Mouse (Mus musculus) T-helper 17 cell (primary cell): Measurements from ENCODE around the gene Selplg.

Experiments used
- in situ Hi-C, 2 experiments: fragments of 300-600 bp; cut with MboI, MseI; formaldehyde crosslinking; loops; 1 replicate in 1 of 2; 2 replicates in 1 of 2; pipeline ENCODE4 v1.15.1; 2025; ENCODE audit warnings: high pct_unique_total_duplicates in 2 of 2

Selplg gene

DNA sequence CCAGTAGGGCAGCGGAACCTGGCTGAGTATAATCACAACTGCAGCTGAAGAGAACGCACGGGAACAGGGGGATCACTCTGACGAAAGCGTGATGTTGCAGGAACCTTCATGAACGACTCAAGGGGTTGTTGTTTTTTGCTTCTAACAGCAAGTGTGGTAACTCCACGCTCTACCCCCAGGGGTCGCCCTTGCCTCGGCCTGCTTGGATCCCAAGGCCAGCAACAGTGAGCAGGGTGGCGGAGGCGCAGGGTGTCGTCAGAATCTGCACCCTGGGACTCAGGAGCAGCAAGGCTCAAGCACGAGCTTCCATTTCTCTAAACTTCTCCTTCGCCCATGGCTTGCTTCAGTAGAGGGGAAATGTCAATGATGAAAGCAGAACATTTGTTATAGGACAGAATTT, 22.1 kb upstream of the Selplg start:
- in situ Hi-C loops = loop anchor here (5.0 kb wide), 2 partner anchors 78 to 88 kb away; no protein-coding TSS in a partner anchor

DNA sequence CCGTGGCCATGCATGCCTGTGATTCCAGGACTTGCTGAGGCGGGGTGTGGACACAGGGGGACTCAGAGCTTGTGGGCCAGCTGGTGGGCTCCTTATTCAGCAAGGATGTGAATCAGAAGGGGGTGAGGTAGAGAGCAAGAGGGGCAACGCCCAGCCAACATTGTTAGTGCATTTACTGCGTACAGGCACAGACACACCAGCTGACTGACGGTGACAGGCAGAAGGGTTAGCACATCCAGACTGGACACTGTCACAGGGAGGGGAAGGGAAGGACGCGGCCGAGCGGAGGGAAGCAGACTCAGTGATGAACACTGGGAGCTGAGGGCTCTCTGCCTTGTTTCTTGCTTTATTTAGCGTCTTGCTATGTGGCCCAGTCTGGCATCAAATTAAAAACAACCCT, 21.1 kb upstream of the Selplg start:
- in situ Hi-C loops = loop anchor here (5.0 kb wide), 2 partner anchors 79 to 89 kb away; no protein-coding TSS in a partner anchor

DNA sequence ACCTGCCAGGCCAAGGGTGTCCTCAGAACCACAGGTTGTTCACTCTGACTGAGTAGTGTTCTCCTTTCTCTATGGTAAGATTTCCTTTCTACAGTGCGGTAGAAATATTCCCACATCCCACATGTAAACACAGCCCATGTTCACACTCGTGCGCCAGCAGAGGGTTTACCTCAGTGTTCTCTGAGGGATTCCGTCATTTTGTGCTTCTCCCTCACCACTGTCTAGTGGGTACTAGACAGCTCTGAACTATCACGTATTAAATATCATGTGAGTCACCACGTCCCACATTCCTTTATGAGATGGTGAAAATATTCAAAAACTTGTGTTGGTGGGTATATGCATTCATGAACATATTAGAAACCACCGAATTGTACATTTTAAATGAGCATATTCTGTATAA, 20.0 kb upstream of the Selplg start:
- in situ Hi-C loops = loop anchor here (5.0 kb wide), 2 partner anchors 80 to 90 kb away; no protein-coding TSS in a partner anchor

DNA sequence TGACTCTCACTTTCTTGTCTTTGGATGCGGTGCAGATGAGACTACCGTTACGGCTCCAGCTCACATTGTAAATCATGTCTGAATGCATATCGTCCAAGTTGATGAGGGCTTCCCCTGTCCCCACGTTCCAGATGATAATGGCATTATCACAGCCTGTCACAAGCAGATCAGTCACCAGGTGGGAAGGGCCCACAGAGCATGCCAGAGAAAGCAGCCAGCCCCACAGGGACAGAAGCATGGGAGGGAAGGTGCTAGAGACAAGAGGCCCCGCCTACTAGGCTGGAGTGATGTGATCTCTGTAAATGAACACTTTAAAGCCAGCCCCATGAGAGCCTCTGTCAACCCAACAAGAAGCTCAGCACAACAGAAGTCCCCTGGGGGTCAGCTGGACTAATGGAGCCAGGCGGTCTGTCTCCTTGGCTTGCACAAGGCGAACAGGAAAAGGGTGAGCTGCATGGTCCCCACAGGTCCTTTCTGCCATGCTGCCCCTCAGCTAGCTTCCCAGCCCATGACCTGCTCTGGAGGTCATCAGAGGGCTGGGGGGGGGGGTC, 18.3 kb upstream of the Selplg start:
- in situ Hi-C loops = loop anchor here (5.0 kb wide), 2 partner anchors 82 to 92 kb away; no protein-coding TSS in a partner anchor

DNA sequence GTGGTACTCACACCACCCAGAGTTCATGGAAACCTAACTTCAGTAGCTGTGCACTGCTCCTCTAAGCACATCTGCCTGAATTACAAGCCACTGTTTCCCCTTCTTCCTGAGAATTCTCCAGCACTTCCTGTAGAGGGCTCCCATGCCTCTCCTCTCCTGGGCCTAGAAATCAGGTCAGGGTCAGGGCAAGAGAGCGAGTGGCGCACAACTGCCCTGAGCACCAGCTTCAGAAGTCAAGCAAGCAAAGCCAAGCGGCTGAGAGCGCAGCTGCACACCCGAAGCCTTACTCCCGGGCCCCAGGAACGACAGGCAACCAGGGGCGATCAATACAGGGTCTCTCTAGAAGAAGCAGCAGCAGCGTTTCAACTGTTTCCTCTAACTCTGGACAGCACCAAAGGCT, 15.2 kb upstream of the Selplg start:
- in situ Hi-C loops = no loop called here

DNA sequence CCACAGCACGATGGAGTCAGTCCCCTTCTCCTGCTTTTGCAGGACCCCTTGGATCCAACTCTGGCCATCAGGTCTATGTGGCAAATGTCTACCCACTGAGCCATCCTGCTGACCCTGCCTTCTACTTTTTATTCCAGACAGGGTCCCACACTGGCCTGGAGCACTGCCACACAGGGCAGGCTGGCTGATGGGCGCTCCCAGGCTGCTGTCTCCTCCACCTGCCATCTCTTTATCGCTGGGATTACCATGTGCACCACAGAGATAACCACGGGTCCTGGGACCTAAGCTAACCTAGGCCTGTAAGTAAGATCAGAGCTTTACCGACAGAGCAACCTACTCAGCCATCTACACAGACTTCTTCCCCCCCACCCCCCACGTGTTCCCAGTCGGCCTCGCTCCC, 14.2 kb upstream of the Selplg start:
- in situ Hi-C loops = no loop called here

DNA sequence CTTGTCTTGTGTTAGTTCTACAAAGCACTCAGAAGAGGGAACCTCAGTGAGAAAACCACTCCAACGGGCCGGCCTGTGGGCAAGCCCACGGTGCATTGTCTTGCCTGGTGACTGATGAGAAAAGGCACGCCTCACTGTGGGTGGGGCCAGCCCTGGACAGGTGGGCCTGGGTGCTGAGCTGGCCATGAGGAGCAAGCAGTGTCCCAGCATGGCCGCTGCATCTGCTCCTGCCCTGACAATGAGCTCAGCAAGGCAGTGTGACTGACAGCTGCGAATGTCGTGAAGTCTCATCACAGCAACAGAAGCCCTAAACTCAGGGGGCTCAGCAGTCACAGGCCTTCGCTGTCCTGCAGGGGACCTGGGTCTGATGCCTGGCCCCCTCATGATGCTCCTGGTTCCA, 13.2 kb upstream of the Selplg start:
- in situ Hi-C loops = no loop called here

DNA sequence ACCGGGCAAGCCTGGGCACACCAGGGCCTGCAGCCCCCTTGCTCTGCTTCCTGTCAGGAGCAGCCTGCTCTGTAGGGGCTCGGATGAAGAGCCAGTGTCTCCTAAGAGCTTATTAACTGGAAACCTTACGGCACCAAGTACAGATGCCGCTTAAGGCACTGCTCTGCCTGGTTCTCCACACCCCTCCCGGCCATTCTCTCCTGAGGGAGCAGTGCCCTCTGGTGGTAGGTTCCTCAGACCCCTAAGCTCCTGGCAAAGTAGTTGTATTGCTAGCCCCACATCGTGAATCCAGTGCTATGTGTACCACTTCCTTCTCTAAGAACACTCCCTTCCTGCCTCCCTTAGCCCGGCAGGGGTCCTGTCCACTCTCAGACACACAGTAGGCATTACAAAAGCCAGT, 12.3 kb upstream of the Selplg start:
- in situ Hi-C loops = no loop called here

DNA sequence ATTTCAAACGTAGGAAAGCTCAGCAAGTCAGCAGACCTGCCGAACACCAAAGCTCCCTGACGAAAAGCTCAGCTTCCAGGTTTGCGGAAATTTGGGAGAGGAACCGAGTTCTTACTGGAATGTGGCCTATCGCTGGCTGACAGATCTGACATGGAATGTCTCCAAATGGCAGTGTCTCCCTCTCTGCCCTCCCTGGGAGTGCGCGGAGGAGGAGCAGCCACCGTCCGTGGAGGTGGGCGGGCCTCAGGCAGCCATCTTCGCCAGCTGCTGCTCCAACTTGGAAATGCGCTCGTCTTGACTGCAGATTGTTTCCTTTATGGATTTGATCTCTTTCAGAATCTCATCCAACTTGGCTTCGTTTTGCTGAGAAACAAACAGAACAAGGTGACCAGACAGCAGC, 11.7 kb upstream of the Selplg start:
- in situ Hi-C loops = no loop called here

DNA sequence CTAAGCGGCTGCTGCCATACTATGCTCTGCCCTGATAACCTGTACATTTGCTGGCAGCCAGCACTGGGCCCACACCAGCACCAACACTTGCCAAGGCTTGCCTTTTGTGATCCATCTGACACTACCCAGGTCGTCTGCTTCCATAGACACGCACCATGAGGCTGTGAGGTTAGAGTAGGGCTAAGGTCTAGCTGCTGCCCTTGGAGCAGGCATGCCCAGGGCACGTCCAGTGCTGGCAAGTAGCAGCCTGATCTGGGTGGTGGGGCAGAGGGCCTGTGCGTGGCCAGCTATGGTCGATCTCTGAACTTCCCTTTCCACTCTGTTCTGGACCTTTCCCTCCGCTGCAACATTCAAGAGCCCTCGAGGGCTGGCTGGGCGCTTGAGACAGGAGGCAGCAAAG, 10.5 kb upstream of the Selplg start:
- in situ Hi-C loops = no loop called here

DNA sequence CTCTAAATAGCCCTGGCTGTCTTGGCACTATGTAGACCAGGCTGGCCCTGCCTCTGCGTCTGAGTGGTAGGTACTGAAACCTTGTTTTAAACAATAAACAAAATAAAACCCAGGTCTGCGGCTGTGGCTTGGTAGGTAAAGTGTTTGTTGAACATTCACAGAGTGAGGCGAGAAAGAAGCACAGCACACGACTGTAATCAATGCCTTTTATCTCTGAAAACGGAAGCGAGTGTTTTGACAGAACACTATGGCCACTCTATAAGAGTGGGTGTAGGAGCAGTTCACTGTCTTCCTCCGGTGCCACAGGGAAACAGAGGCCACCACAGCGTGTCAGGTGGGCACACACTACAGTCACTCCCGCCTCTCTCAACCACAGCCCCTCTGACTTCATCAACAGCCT, 9.8 kb upstream of the Selplg start:
- in situ Hi-C loops = no loop called here

DNA sequence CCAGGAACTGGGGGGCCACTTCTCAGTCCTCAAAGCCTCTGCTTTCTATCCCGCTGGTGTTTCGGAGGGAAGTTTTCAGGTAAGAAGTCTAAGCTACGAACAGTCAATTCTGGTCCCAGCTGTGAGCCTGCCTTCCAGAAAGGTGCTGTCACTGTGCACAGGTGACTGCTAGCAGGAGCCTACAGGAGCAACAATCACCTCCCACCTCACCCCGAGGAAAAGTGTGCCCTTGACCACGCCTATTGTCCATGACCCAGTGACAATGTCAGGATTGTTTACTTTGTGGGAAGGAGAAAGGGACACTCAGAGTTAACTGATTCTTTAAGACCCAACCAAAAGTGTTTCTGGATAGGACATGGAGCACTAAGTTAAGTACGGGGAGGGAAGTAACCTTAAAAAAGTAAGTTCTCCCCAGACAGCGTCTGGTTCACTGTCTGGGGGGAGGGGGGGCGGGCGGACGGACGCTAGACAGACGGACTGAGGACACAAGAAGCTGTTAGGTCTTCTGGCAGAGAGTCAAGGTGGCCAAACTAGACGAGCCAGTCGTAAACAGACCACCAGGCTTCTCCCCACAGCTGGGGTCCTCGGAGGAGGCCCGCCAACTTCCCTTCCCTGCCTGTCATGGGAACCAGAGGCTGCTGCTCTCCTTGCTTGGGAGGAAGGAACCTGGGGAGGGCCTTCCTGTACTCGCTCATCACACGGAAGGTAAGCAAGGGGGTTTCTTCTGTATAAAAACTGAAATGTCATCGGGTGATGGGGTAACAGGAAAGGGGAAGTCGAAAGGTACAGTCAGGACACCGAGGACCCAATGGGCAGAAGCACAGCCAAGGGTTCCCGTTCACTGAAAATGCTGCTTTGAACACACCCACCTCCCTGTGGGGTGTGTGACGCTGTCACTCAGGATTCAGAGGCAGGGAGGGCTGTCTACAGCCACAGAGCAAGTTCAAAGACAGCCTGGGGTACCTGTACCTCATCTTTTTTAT, 9.1 kb upstream of the Selplg start:
- in situ Hi-C loops = no loop called here

DNA sequence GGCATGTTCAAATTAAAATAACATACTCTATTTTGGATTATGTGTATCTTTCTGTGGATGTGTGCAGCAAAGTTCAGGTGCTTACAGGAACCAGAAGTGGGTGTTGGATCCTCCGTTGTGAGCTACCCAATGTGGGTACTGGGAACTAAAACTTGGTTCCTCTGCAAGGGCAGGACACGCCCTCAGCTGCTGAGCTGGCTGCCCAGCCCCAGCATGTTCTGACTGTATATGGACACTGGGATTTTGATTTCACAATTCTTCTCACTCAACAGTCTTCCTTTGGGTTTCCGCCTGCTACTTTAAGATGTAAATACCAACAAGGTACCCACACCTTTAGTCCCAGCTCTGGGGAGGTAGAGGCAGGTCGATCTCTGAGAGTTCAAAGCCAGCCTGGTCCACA, 8.0 kb upstream of the Selplg start:
- in situ Hi-C loops = no loop called here

DNA sequence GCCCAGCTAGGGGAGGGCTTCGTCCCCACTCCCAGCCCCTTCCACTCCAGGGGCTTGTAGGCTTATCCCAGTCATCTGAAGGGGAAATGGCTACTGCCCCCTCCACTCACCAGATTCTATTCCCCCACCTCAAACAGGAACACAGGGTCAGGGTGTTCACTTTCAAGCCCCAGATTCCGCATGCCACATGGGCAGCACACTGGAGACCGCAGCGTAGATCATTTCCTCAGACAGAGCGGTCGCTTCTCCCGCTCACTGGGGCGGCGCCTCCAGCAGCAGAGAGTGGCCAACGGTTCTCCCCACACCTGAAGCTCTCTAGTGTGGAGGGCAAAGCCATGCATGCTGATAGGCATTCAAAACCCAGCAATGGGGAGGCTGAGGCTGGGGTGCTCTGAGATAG, 4.5 kb upstream of the Selplg start:
- in situ Hi-C loops = no loop called here

DNA sequence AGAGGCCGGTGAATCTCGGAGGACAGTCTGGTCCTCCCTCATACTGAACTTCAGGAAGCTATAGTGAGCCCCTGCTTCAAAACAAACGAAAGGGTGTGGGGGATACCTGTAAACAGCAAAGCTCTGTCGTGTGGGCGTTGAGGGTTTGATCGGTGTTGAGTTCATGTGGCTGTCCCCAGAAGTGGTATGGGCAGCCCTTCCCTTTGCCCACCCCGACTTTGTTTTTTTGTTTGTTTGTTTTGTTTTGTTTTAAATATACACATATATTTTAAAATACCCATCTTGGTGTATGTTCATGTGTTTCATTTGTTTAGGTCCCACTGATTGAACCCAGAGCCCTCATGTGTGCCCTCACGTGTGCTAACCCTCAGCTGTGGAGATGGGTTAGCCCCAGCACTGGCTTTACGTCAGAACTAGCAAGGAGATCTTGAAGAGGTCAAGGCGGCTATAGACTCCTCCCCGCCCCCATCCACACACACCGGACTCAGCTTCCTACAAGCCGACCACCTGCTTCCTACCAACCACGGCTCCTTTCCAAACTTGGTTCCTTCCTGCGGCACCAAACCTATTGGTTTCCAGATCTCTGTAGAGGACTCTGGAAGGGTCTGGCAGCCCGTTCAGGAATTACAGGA, 988 bp upstream of the Selplg start:
- in situ Hi-C loops = no loop called here

DNA sequence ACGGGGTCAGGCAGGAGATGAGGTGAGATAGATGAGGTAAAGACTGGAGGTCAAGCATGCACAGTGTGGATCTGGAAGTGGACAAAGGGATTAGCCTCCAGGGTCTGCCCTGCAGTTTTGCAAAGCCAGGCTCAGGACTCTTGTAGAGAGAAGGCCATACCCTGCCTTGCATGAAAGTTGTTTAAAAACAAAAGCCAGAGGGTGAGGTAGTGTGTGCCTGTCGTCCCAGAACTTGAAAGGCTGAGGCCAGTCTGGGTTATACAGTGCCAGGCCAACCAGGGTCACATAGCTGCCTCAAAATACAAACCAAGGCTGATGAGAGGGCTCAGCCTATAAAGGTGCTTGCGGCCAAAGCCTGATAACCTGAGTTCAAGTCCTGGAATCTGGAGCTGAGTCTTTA, 703 bp downstream of the Selplg start:
- in situ Hi-C loops = no loop called here

DNA sequence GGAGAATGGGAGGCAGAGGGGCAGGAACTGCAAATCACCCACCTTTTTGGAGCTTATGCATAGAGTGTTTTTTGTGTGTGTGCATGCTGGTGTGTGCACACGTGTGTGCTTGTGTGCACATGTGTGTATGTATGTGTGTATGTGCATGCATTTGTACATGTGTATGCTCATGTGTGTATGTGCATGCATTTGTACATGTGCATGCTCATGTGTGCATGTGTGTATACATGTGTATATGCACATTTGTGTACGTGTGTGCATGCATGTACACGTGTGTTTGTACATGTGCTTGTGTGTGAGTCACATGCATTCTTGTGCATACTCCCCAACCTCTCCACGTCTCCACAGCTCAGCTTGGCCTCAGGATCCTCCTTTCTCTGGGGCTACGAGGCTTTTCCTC, 1.6 kb downstream of the Selplg start:
- in situ Hi-C loops = no loop called here

DNA sequence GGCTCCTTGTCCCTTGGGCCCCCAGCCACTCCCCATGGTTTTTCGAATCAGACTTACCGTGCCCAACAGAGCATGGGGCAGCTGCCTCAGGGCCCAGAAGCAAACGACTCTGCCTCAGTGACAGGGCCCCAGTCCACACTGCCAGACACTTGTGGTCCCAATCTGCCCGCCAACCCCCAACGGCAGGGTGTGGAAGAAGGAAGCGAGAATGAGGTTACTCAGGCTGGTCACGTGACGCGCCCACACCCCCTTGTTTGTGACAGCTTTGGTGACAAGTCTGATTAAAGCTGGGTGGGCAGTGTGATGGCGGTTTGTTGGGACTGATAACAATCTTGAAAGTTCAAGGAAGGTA, 2.2 kb downstream of the Selplg start:
- in situ Hi-C loops = no loop called here

DNA sequence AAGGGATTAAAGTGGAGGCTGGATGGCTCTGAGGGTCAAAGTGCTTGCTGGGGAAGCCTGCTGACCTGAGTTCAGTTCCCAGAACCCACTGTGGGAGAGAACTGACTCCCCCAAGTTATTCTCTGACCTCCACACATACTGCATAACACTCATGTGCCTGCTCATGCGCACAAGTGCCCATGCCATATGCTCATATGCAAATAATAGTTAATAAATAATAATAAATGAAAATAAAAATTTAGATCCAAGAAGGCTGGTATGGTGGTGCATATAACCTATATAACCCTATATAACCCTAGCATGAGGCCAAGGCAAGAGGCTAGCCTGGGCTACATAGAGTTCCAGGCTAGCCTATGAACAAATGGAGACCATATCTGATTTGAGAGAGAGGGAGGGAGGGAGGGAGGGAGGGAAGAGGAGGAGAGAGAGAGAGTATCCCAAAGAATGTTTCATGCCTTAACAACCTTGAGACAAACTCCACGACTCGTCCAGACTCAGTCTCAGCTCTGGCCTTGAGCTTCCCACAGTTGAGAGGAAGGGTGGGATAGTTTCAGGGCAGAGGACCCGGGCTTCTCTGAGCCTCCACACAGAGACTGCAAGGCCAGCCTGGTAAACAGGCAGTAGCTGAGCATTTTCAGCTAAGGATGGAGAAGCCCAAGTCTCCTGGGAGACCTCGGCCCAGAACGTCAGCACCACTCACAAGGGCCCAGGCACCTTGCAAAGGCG, 2.7 kb downstream of the Selplg start:
- in situ Hi-C loops = loop anchor here in 1 of 2 experiments (5.0 to 10.0 kb wide), 2 partner anchors 1555 to 1653 kb away; partner anchors contain the start of genes Sirt4 and Tpst2

DNA sequence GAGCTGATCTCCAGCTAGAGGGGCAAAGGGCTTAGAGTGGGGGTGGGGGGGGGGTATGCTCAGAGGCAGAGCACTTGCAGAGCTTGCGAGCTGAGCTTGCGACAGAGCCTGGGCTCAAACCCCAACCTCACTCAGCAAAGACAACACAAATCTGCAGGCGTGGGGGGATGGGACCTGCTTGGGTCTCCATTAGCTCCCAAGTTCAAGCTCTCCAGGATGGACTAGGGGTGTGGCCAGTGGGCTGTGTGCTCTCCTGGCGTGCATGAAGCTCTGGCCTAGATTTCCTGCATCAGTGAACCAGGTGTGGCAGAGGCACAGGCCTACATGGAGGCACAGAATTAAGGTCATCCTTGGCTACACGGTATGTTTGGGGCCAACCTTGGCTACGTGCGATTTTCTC, 4.0 kb downstream of the Selplg start:
- in situ Hi-C loops = loop anchor here in 1 of 2 experiments (5.0 to 10.0 kb wide), 2 partner anchors 1554 to 1654 kb away; partner anchors contain the start of genes Sirt4 and Tpst2

DNA sequence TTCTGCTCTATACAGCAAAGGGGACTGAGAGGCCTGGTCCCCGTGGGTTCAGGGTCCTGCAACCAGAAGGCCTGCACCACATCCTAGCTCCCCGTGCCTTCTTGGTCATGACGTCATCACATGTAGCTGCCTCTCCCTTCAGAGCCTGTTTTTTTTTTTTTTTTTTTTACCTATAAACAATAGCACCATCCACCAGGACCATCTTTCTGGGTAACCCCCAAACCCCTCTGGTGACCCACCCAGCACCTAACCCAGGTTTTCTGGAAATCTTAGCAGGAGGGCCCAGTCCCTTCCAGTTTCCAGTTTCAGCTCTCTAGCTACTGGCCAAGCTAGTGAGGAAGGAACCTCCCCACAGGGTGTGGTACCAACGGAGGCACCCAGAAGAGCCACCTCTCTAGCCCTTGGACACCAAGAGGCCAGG, 4.4 kb downstream of the Selplg start:
- in situ Hi-C loops = loop anchor here in 1 of 2 experiments (5.0 to 10.0 kb wide), 2 partner anchors 1553 to 1654 kb away; partner anchors contain the start of genes Sirt4 and Tpst2
